Mouse (Mus musculus): ENCODE results near the gene Snx14.

- TF ChIP-seq CTCF (IDR thresholded peaks at IDR 0.05; ENCODE audit: low read depth, low read length) (no peak), GATA1 (IDR thresholded peaks at IDR 0.05; ENCODE audit: borderline replicate concordance, low read length) (no peak), POLR2AphosphoS5 (IDR thresholded peaks at IDR 0.05; ENCODE audit: insufficient replicate concordance, low read depth, low read length) (no peak), GATA2 (IDR thresholded peaks at IDR 0.05; ENCODE audit: borderline replicate concordance, low read depth, low read length) (no peak)
These were observed 28.8 kb downstream of the Snx14 start for GRCm38 (mm10) chr9:88409978-88410377.
